Mouse (Mus musculus): ENCODE measurements around the gene Clcn6. TPM values are rescaled to one million over a fixed set of nuclear protein-coding genes. Genes with fewer than 3 reads are reported as not detected.

The Clcn6 gene
- polyA plus RNA-seq, 1 experiment, result 9.0 TPM

GRCm38 (mm10) chr4:148066401-148066744 is 27.8 kb upstream of the Clcn6 start:
- Histone ChIP-seq H3K4me3 (ENCODE audit: insufficient read depth, low read length) (no peak overlapping the region), H3K4me1 (ENCODE audit: control insufficient read depth, insufficient read depth, low read length) (peaks cover 15% of the 10 kb centered on the region), H3K27ac (ENCODE audit: insufficient read depth, low read depth, low read length) (no peak overlapping the region)
- TF ChIP-seq CTCF (IDR thresholded peaks at IDR 0.05; ENCODE audit: low read depth, low read length) (no peak), POLR2A (IDR thresholded peaks at IDR 0.05; ENCODE audit: borderline replicate concordance, low read depth, low read length) (no peak)

DNA sequence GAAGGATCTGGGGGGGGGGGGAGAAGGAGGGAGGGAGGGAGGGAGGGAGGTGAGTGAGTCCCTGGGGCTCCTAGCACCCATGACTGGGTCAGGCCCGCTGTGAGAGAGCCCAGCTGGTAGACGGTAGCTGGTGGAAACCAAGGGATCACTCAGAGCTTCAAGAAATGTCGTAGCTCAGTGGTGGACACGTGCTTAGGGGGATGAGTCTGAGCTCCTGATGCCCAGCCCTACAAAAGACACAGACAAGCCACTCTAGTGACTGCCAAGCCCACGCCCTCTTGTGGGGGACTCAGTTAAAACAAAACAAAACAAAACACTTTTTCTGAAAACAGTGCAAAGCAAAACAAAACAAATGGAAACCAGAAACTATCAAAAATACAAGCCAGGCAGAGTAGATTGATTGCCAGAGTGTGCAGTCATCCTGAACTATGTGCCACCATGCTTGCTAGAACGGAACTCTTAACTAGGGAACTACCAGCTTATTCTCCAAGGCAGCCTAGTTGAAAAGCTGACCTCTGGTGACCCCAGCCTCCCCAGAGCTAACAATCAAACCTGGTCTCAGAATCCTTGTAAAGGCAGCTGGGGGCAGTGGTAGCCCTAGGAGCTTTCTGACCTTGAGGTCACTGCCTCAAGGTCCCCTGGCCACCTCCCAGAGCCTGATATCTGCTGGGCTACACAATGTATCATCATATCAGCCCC is 27.2 kb upstream of the Clcn6 start:
- TF ChIP-seq POLR2A (IDR thresholded peaks at IDR 0.05; ENCODE audit: borderline replicate concordance, low read depth, low read length) (no peak), CTCF (IDR thresholded peaks at IDR 0.05; ENCODE audit: low read depth, low read length) (no peak)
- Histone ChIP-seq H3K4me3 (ENCODE audit: insufficient read depth, low read length) (no peak overlapping the region), H3K4me1 (ENCODE audit: control insufficient read depth, insufficient read depth, low read length) (peaks cover 15% of the 10 kb centered on the region), H3K27ac (ENCODE audit: insufficient read depth, low read depth, low read length) (no peak overlapping the region)

- Histone ChIP-seq H3K27ac (ENCODE audit: insufficient read depth, low read depth, low read length) (no peak overlapping the region), H3K4me1 (ENCODE audit: control insufficient read depth, insufficient read depth, low read length) (no peaks in the 10 kb centered on the region), H3K4me3 (ENCODE audit: insufficient read depth, low read length) (no peak overlapping the region)
- no peak for TF ChIP-seq CTCF (IDR thresholded peaks at IDR 0.05; ENCODE audit: low read depth, low read length)
- TF ChIP-seq POLR2A (IDR thresholded peaks at IDR 0.05; ENCODE audit: borderline replicate concordance, low read depth, low read length), result no peak
Observed at GRCm38 (mm10) chr4:148061086-148061480, 22.5 kb upstream of the Clcn6 start.

DNA sequence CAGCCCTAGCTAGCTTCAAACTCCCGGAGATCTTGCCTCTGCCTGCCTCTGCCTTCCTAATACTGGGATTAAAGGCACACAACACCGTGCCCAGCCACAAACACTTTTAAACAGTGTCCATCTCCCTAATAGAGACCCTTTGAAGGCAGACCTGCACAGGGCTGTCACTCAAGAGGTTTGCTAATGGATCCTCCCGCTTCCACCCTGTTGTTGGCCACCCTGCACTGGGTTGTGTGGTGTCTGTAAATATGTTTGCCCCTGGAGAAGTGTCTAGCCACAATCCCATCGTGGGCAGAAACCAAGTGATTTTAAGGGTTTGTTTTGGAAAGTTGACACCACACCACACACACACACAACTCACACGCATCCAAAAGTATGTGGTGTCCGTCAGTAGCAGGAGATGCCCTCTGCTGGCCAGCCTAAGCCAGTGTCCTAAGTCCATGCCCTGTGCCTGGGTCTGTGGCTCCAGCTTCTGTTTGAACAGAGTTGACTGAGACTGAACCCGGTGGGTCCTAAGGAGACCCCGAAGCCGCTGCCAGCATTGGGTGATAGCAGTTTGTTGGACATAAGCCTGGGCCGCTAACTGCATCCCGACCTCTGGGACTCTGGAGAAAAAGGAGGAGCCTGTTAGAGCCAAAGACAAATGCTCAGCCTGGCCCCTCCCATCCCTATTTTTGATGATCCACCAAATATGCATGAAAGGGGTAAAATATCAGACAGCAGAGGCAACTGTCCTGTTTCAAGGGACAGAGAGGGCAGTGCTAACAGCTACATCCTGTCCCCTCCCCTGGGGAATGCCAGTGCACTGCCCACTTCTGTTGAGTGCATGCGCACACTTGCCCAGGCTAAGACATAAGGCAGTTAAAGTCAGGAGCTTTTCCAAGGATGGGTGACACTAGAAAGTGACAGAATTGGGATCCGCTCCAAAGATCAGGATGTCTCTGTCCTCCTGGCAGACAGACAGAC is 21.8 kb upstream of the Clcn6 start:
- Histone ChIP-seq H3K27ac (ENCODE audit: insufficient read depth, low read depth, low read length) (no peak overlapping the region), H3K4me3 (ENCODE audit: insufficient read depth, low read length) (no peak overlapping the region), H3K4me1 (ENCODE audit: control insufficient read depth, insufficient read depth, low read length) (no peaks in the 10 kb centered on the region)
- TF ChIP-seq CTCF (IDR thresholded peaks at IDR 0.05; ENCODE audit: low read depth, low read length) (peak; percentile 34; the same call in 1 of the 2 replicates), POLR2A (IDR thresholded peaks at IDR 0.05; ENCODE audit: borderline replicate concordance, low read depth, low read length) (no peak)

- Histone ChIP-seq H3K4me1 (ENCODE audit: control insufficient read depth, insufficient read depth, low read length) (no peaks in the 10 kb centered on the region), H3K27ac (ENCODE audit: insufficient read depth, low read depth, low read length) (no peak overlapping the region), H3K4me3 (ENCODE audit: insufficient read depth, low read length) (no peak overlapping the region)
Observed at GRCm38 (mm10) chr4:148058993-148059392, 20.4 kb upstream of the Clcn6 start.

GRCm38 (mm10) chr4:148058218-148058819 is 19.7 kb upstream of the Clcn6 start:
- Histone ChIP-seq H3K27ac (ENCODE audit: insufficient read depth, low read depth, low read length) (no peak overlapping the region), H3K4me3 (ENCODE audit: insufficient read depth, low read length) (no peak overlapping the region), H3K4me1 (ENCODE audit: control insufficient read depth, insufficient read depth, low read length) (no peaks in the 10 kb centered on the region)
- TF ChIP-seq POLR2A (IDR thresholded peaks at IDR 0.05; ENCODE audit: borderline replicate concordance, low read depth, low read length), result no peak
- TF ChIP-seq CTCF (IDR thresholded peaks at IDR 0.05; ENCODE audit: low read depth, low read length), result no peak

More at GRCm38 (mm10) chr4:148058993-148059392, 20.4 kb upstream of the Clcn6 start:
- TF ChIP-seq CTCF (IDR thresholded peaks at IDR 0.05; ENCODE audit: low read depth, low read length) (no peak), POLR2A (IDR thresholded peaks at IDR 0.05; ENCODE audit: borderline replicate concordance, low read depth, low read length) (no peak)

DNA sequence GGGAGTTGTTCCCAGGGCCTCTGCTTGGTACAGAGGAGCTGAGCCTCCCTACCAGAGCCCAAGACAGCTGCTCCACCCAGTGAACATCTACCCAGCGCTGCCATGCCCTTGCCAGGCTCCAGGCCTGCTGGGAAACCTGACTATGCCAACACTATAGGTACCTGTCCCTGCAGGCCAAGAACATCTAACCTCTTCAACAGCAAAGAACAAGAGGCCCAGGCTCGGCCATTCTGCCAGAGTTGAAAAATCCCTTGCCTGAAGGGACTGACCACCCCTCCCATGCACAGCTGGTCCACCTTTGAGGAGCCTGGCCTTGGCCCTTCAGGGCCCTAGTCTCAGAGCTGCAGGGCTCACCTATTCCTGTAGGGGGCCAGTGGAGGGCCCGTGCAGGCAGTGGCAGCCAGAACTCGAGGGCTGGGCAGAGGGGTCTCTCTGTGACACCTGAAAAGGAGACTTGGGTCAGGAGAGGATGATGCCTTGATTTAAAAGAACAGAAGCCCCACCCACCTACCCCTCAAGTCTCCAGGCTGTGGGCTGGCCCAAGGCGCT is 19.1 kb upstream of the Clcn6 start:
- no peak for TF ChIP-seq CTCF (IDR thresholded peaks at IDR 0.05; ENCODE audit: low read depth, low read length)
- no peak for TF ChIP-seq POLR2A (IDR thresholded peaks at IDR 0.05; ENCODE audit: borderline replicate concordance, low read depth, low read length)

GRCm38 (mm10) chr4:148056801-148057200 is 18.2 kb upstream of the Clcn6 start:
- Histone ChIP-seq H3K4me3 (ENCODE audit: insufficient read depth, low read length) (no peak overlapping the region), H3K27ac (ENCODE audit: insufficient read depth, low read depth, low read length) (no peak overlapping the region), H3K4me1 (ENCODE audit: control insufficient read depth, insufficient read depth, low read length) (no peaks in the 10 kb centered on the region)
- no peak for TF ChIP-seq CTCF (IDR thresholded peaks at IDR 0.05; ENCODE audit: low read depth, low read length)
- no peak for TF ChIP-seq POLR2A (IDR thresholded peaks at IDR 0.05; ENCODE audit: borderline replicate concordance, low read depth, low read length)

More for the DNA sequence above, 19.1 kb upstream of the Clcn6 start:
- Histone ChIP-seq H3K4me1 (ENCODE audit: control insufficient read depth, insufficient read depth, low read length) (no peaks in the 10 kb centered on the region), H3K27ac (ENCODE audit: insufficient read depth, low read depth, low read length) (no peak overlapping the region), H3K4me3 (ENCODE audit: insufficient read depth, low read length) (no peak overlapping the region)

- Histone ChIP-seq H3K4me3 (ENCODE audit: insufficient read depth, low read length) (no peak overlapping the region), H3K4me1 (ENCODE audit: control insufficient read depth, insufficient read depth, low read length) (no peaks in the 10 kb centered on the region), H3K27ac (ENCODE audit: insufficient read depth, low read depth, low read length) (no peak overlapping the region)
- TF ChIP-seq POLR2A (IDR thresholded peaks at IDR 0.05; ENCODE audit: borderline replicate concordance, low read depth, low read length) (no peak), CTCF (IDR thresholded peaks at IDR 0.05; ENCODE audit: low read depth, low read length) (no peak)
Observed at GRCm38 (mm10) chr4:148056246-148056645, 17.6 kb upstream of the Clcn6 start.

All from bone marrow macrophage, adult 2 months (primary cell).